Mouse (Mus musculus): Measurements from ENCODE around the gene Sesn3. TPM values are rescaled to one million over a fixed set of nuclear protein-coding genes. Genes with fewer than 3 reads are reported as not detected.

The Sesn3 gene
- total and polyA plus RNA-seq, 3 experiments: 3.9 to 14.3 (median 4.6) TPM

- in situ Hi-C loops (cut with MboI; ENCODE audit: low pct_ligation_motif_present, low pct_unique_long_range_greater_than_20kb, low sequenced_read_pairs) (no loop called here), dilution Hi-C loops (cut with MboI; ENCODE audit: extremely low pct_ligation_motif_present, extremely low pct_unique_long_range_greater_than_20kb, low sequenced_read_pairs) (no loop called here)
- DNase-seq (ENCODE audit: extremely low read depth): no peak
- Histone ChIP-seq H3K27me3 (replicated peaks) (peaks cover 1% of the 10 kb centered on the region), H3K79me2 (replicated peaks; ENCODE audit: control insufficient read depth, extremely low read depth, insufficient read depth, poor library complexity, severe bottlenecking) (no peaks in the 10 kb centered on the region), H3K4me1 (ENCODE audit: control insufficient read depth in 1 of 2, insufficient read depth in 2 of 2) (peaks cover 6 to 55% of the 10 kb centered on the region in 2 experiments), H3K27ac (ENCODE audit: insufficient read depth, low read depth) (no peak overlapping the region), H3K4me2 (ENCODE audit: insufficient read depth, low read depth, poor library complexity, severe bottlenecking) (0 out of 2 replicates have a peak overlapping the region, but pooled peaks have one; percentile 0), H3K36me3 (replicated peaks in 1 of 2; ENCODE audit: control insufficient read depth in 1 of 2, insufficient read depth in 1 of 2, low read length in 1 of 2) (no peaks in the 10 kb centered on the region), H3K9me3 (replicated peaks; ENCODE audit: low read length) (no peaks in the 10 kb centered on the region), H3K9ac (ENCODE audit: insufficient read depth, low read depth) (no peak overlapping the region), H3K4me3 (replicated peaks in 1 of 3; ENCODE audit: low read depth in 2 of 3, low read length in 2 of 3, poor library complexity in 1 of 3) (no peak overlapping the region)
- TF ChIP-seq NRF1 (IDR thresholded peaks at IDR 0.05; ENCODE audit: low read depth, low read length) (no peak), RAD21 (IDR thresholded peaks at IDR 0.05; ENCODE audit: low read depth, low read length) (no peak), USF2 (conservative IDR thresholded peaks at IDR 0.05; ENCODE audit: low read depth, low read length) (no peak), ZC3H11A (IDR thresholded peaks at IDR 0.05; ENCODE audit: low read depth, low read length) (no peak), CTCF (conservative IDR thresholded peaks at IDR 0.05 in 1 of 2, IDR thresholded peaks at IDR 0.05 in 1 of 2; ENCODE audit: low read depth in 2 of 2, low read length in 2 of 2) (no peak)
Observed at GRCm38 (mm10) chr9:14247480-14248208, 27.2 kb upstream of the Sesn3 start.

DNA sequence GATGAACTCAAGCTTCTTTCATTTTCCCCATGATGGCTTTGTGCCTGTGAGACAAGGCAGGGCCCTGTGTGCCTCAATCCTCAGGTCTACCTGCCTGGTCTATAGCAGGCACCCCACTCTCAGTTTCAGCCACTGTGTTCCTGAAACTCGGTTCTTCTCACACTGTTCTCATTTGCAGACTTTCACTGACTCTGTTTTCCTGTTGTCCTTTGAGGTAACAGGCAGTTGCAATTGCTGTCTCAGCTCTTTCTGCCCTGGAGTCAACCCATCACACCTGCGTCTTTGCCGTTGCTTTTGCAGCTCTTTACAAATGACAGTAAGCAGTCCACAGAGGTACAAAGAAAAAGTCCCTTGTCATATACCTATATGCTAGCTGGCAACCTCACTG lies 26.7 kb upstream of the Sesn3 start:
- in situ Hi-C loops (cut with MboI; ENCODE audit: low pct_ligation_motif_present, low pct_unique_long_range_greater_than_20kb, low sequenced_read_pairs) (no loop called here), dilution Hi-C loops (cut with MboI; ENCODE audit: extremely low pct_ligation_motif_present, extremely low pct_unique_long_range_greater_than_20kb, low sequenced_read_pairs) (no loop called here)
- no peaks in the 10 kb centered on the region for H3K79me2 ChIP-seq (replicated peaks; ENCODE audit: control insufficient read depth, extremely low read depth, insufficient read depth, poor library complexity, severe bottlenecking)
- H3K4me2 ChIP-seq (ENCODE audit: insufficient read depth, low read depth, poor library complexity, severe bottlenecking): 0 out of 2 replicates have a peak overlapping the region, but pooled peaks have one; percentile 0
- H3K27me3 ChIP-seq (replicated peaks): peaks cover 1% of the 10 kb centered on the region
- H3K4me1 ChIP-seq (ENCODE audit: control insufficient read depth in 1 of 2, insufficient read depth in 2 of 2): peaks cover 6 to 54% of the 10 kb centered on the region in 2 experiments
- no peak overlapping the region for H3K4me3 ChIP-seq (replicated peaks in 1 of 3; ENCODE audit: low read depth in 2 of 3, low read length in 2 of 3, poor library complexity in 1 of 3)
- no peaks in the 10 kb centered on the region for H3K9me3 ChIP-seq (replicated peaks; ENCODE audit: low read length)
- H3K36me3 ChIP-seq (replicated peaks in 1 of 2; ENCODE audit: control insufficient read depth in 1 of 2, insufficient read depth in 1 of 2, low read length in 1 of 2): no peaks in the 10 kb centered on the region
- no peak overlapping the region for H3K9ac ChIP-seq (ENCODE audit: insufficient read depth, low read depth)
- TF ChIP-seq IRF4 (IDR thresholded peaks at IDR 0.05; ENCODE audit: low read depth, low read length) (peak; percentile 53), EP300 (IDR thresholded peaks at IDR 0.05; ENCODE audit: low read length) (peak; percentile 18; the same call in 1 of the 2 replicates), CHD1 (IDR thresholded peaks at IDR 0.05; ENCODE audit: low read depth, low read length) (no peak), BHLHE40 (IDR thresholded peaks at IDR 0.05; ENCODE audit: low read depth, low read length) (peak; percentile 60; the same call in 1 of the 2 replicates), ZMIZ1 (IDR thresholded peaks at IDR 0.05; ENCODE audit: low read depth, low read length) (no peak), ETS1 (conservative IDR thresholded peaks at IDR 0.05; ENCODE audit: low read depth, low read length) (0 out of 2 replicates have a peak, but pooled peaks have one; percentile 17), MAFK (IDR thresholded peaks at IDR 0.05; ENCODE audit: insufficient replicate concordance, low read length) (peak; percentile 90)
- no peak overlapping the region for H3K27ac ChIP-seq (ENCODE audit: insufficient read depth, low read depth)
- no peak for DNase-seq (ENCODE audit: extremely low read depth)

DNA sequence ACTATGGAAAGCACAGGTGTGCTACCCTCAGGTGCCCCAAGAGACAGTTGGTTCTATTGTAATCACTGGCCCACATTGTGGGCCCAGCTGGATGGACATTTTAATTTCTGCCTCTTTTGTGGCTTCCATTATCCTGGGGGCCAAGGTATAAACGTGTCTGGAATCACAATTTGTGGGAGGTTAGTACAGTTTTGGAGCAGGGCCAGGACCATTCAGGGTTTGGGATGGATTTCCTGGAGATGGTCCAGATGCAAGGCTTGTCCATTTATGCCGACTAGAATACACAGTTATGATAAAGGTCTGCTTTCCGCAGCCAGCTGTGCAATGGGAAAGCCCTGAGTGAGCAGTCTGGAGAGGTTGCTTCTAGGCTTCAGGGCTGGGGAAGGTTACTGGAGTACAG lies 13.7 kb upstream of the Sesn3 start:
- Histone ChIP-seq H3K27ac (ENCODE audit: insufficient read depth, low read depth) (no peak overlapping the region), H3K4me1 (ENCODE audit: control insufficient read depth in 1 of 2, insufficient read depth in 2 of 2) (peaks cover 3 to 21% of the 10 kb centered on the region in 2 experiments; a peak in 3 of 4 replicates), H3K36me3 (replicated peaks in 1 of 2; ENCODE audit: control insufficient read depth in 1 of 2, insufficient read depth in 1 of 2, low read length in 1 of 2) (no peaks in the 10 kb centered on the region), H3K27me3 (replicated peaks) (no peaks in the 10 kb centered on the region), H3K9me3 (replicated peaks; ENCODE audit: low read length) (no peaks in the 10 kb centered on the region), H3K79me2 (replicated peaks; ENCODE audit: control insufficient read depth, extremely low read depth, insufficient read depth, poor library complexity, severe bottlenecking) (no peaks in the 10 kb centered on the region), H3K9ac (ENCODE audit: insufficient read depth, low read depth) (no peak overlapping the region), H3K4me3 (replicated peaks in 1 of 3; ENCODE audit: low read depth in 2 of 3, low read length in 2 of 3, poor library complexity in 1 of 3) (no peak overlapping the region), H3K4me2 (ENCODE audit: insufficient read depth, low read depth, poor library complexity, severe bottlenecking) (no peak overlapping the region)
- no peak for TF ChIP-seq ZC3H11A (IDR thresholded peaks at IDR 0.05; ENCODE audit: low read depth, low read length)
- dilution Hi-C loops (cut with MboI; ENCODE audit: extremely low pct_ligation_motif_present, extremely low pct_unique_long_range_greater_than_20kb, low sequenced_read_pairs): no loop called here
- no peak for DNase-seq (ENCODE audit: extremely low read depth)
- in situ Hi-C loops (cut with MboI; ENCODE audit: low pct_ligation_motif_present, low pct_unique_long_range_greater_than_20kb, low sequenced_read_pairs): no loop called here

Data from CH12.LX (cell line).